Mouse (Mus musculus) spleen, adult 2 months (tissue): Measurements from ENCODE around the gene Zbtb25. TPM values are rescaled to one million over a fixed set of nuclear protein-coding genes. Genes with fewer than 3 reads are reported as not detected.

ENCODE experiments used
- DNase-seq, 2 experiments: peaks; one replicate each; pipeline versions ENCODE4 v3.0.0 to v3.0.0-alpha.2; 2012 to 2021; ENCODE audit warnings: low spot score in 2 of 2, low read depth in 1 of 2
- H3K27ac ChIP-seq: fragments of 200-500 bp; 2 replicates; pipeline ENCODE4 v1.5.1; 2012; ENCODE audit warnings: low read length, inconsistent platforms; ENCODE audit not compliant: insufficient read depth
- H3K27me3 ChIP-seq: fragments of 200-500 bp; 2 replicates; pipeline ENCODE4 v1.6.1; 2012; ENCODE audit warnings: mild to moderate bottlenecking, moderate library complexity, low read length, inconsistent platforms; ENCODE audit not compliant: control insufficient read depth, insufficient read depth
- H3K36me3 ChIP-seq: fragments of 200-500 bp; 2 replicates; pipeline ENCODE4 v1.6.1; 2012; ENCODE audit warnings: mild to moderate bottlenecking, low read length, inconsistent platforms; ENCODE audit not compliant: control insufficient read depth, insufficient read depth
- H3K4me1 ChIP-seq: fragments of 200-500 bp; 2 replicates; pipeline ENCODE4 v1.6.1; 2011; ENCODE audit warnings: inconsistent platforms; ENCODE audit not compliant: control insufficient read depth, insufficient read depth, insufficient read length
- H3K4me3 ChIP-seq: fragments of 200-500 bp; 2 replicates; pipeline ENCODE4 v1.5.1; 2011; ENCODE audit warnings: mild to moderate bottlenecking, inconsistent platforms; ENCODE audit not compliant: insufficient read depth, insufficient read length; ENCODE audit errors: extremely low read depth
- CTCF ChIP-seq: fragments of 200-500 bp; IDR thresholded peaks from 2 replicates; pipeline ENCODE4 v1.5.1; 2011; ENCODE audit warnings: mild to moderate bottlenecking, inconsistent platforms; ENCODE audit not compliant: insufficient read depth, insufficient read length, insufficient replicate concordance; ENCODE audit errors: extremely low read depth
- POLR2A ChIP-seq: fragments of 200-500 bp; IDR thresholded peaks from 2 replicates; pipeline ENCODE4 v1.6.1; 2011; ENCODE audit warnings: low read depth, low read length, inconsistent platforms
- WGBS: fragments of 180-500 bp; shearing (Covaris S2); methylation state at CpG from one replicate; pipeline ENCODE4 v1.1.7; 2018; 5-methylcytosine and 5-hydroxymethylcytosine counted together
- polyA plus RNA-seq: library from polyadenylated mRNA; depleted of rRNA; stranded (reverse); fragments of >200 nt; gene quantifications from 2 replicates; pipeline ENCODE4 v1.2.3, GENCODE M21; 2012

The Zbtb25 gene
- polyA plus RNA-seq, 1 experiment = 7.5 TPM

DNA sequence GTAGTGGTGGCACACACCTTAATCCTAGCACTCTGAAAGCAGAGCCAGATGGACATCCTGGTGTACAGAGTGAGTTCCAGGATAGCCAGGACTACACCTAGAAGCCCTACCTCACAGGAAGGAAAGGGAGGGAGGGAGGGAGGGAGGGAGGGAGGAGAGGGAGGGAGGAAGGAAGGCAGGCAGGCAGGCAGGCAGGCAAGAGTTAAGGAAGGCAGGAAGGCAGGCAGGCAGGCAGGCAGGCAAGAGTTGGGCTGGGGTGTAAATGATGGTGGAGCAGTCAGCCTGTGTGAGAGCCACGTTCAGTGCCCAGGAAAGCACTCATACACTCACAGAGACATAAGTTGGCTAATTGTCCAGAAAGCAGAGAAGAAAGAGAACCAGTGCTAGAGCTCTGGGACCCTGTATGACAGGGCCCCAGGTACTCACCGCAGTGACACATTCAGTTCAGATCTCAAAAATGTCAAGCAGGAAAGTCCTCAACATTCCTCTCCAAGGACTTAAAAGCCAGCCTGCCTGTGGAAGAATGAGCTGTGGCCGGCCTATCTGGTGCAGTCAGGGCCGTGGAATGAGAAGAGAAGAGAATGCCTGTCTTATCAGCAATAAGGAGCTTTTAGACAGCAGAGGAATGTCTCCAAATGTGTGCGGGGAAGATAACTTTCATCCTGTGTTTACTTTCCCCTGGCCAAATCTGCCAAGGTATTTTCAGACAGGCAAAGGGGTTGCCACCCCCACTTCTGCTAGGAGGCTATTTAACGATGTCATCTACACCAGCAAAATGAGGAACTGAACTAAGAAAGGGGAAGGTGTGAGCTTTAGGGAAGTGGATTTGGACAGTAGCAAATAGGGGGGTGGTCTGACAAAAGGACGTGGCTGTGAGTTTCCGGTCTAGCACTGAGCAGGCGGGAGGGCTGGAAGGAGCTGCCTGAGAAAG lies 50.9 kb downstream of the Zbtb25 start:
- WGBS = 18% methylated on average over 9 of the region's 9 CpGs
- H3K4me1 ChIP-seq = peaks cover 8% of the 10 kb centered on the region; the same call in 1 of the 2 replicates

DNA sequence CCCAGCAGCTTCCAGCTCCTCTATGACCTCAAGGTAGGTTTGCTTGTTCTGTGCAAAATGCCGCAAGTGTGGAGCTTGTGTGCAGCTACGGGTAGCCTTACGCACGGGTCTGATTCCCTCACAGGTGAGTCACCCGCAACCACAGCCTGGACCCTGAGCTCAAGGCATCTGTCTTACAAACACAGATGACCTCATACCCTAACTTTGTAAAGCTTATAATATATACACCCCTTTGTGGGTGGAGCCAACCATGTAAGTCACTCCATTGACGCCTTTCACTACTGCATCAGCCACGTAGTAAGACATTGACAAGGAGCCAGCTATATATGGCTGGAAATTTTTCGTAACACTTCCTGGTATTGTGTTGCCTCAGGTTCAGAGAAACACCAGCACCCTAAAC lies 57.5 kb downstream of the Zbtb25 start:
- peaks cover 13% of the 10 kb centered on the region for H3K36me3 ChIP-seq
- DNase-seq = no peak
- no peak overlapping the region for H3K4me3 ChIP-seq
- H3K4me1 ChIP-seq = peaks cover 5% of the 10 kb centered on the region; the same call in 1 of the 2 replicates
- H3K27ac ChIP-seq = no peak overlapping the region
- TF ChIP-seq CTCF (no peak), POLR2A (no peak)
- WGBS = 93% methylated on average over 8 of the region's 8 CpGs
- no peaks in the 10 kb centered on the region for H3K27me3 ChIP-seq

More for the DNA sequence above, 50.9 kb downstream of the Zbtb25 start:
- peaks cover 1% of the 10 kb centered on the region; the same call in 1 of the 2 replicates for H3K36me3 ChIP-seq
- H3K4me3 ChIP-seq = peak overlapping the region; percentile 34; the same call in 1 of the 2 replicates
- H3K27ac ChIP-seq = peak overlapping the region; percentile 82
- TF ChIP-seq CTCF (no peak), POLR2A (no peak)
- no peaks in the 10 kb centered on the region for H3K27me3 ChIP-seq
- DNase-seq = peak; percentile 42 to 62

DNA sequence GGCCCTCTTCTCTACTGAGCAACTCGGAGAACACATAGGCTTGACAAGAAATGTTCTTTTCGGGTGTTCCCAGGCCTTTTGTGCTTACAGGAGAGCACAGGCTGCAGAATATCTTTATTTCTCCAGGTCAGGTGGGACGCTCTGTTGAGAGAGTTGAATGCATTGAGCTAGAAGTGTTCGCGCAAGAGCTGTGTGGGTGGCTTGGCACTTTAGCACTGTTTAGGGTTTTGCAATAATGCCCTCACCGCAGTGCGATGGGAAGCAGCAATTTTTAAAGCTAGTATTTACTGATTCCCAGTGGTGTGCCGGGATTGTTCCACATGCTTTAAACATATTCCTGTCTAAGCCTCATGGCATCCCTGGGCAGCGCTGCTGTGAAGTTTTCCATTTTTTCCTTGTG lies 58.2 kb downstream of the Zbtb25 start:
- TF ChIP-seq POLR2A = no peak
- TF ChIP-seq CTCF = no peak
- no peak overlapping the region for H3K27ac ChIP-seq
- no peak for DNase-seq
- 95% methylated on average over 9 of the region's 9 CpGs for WGBS
- H3K4me3 ChIP-seq = no peak overlapping the region
- no peaks in the 10 kb centered on the region for H3K27me3 ChIP-seq
- peaks cover 5% of the 10 kb centered on the region; the same call in 1 of the 2 replicates for H3K4me1 ChIP-seq
- peaks cover 13% of the 10 kb centered on the region for H3K36me3 ChIP-seq

DNA sequence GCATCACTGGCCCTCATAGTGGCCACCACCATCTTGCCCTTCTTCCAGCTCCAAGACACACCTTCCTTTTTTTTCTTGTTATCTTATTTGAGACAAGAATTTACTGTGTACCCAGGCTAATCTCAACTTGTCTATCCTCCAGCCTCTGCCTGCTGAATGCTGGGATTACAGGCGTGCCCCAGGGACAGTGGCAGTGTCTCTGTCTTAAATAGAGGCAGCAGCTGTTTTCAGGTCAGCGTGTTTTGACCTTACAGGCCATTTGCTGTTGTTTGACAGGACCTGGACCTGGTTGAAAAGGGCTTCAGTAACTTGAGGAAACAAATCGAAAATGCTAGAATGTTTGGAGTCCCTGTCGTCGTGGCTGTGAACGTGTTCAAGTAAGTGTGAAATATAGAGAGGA lies 58.8 kb downstream of the Zbtb25 start:
- H3K27ac ChIP-seq = no peak overlapping the region
- no peak overlapping the region for H3K4me3 ChIP-seq
- H3K27me3 ChIP-seq = no peaks in the 10 kb centered on the region
- TF ChIP-seq CTCF (no peak), POLR2A (no peak)
- peaks cover 13% of the 10 kb centered on the region for H3K36me3 ChIP-seq
- WGBS = 93% methylated on average over 6 of the region's 6 CpGs
- DNase-seq = no peak
- peaks cover 5% of the 10 kb centered on the region; the same call in 1 of the 2 replicates for H3K4me1 ChIP-seq

DNA sequence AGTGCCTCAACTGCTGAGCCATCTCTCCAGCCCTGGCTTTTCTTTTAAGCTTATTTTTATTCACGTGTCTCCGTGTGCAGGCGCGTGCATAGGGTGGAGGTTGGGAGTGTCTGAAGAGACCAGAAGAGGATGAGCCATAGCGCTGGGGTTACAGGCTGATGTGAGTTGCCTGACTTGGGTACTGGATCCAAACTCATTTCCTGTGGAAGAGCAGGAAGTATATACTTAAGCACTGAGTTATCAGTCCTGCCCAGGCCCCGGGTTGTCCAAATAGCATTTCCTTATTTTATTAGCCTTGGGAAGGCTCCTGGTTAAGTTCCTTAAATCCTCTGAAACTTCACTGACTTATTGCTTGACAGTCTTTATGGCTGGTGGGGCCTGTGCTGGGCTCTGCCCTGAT lies 59.4 kb downstream of the Zbtb25 start:
- H3K4me3 ChIP-seq = no peak overlapping the region
- TF ChIP-seq CTCF = no peak
- TF ChIP-seq POLR2A = no peak
- peaks cover 5% of the 10 kb centered on the region; the same call in 1 of the 2 replicates for H3K4me1 ChIP-seq

DNA sequence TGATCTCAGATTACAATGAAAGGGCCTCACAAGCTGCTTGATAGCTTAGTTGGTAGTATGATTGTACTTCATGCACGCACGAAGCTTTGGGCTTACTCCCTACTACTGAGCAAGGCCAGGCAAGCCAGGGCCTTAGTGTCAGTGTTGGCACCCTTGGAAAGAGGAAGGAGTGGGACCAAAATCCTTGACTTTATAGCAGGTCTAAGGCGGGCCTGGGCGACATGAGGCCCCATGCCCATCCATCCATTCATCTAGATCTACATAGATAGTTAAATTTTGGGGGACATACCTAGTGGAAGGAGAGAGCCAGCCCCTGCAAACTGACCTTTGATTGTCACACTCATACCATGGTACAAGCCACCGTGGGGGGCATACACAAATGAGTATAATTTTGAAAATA lies 61.0 kb downstream of the Zbtb25 start:
- Histone ChIP-seq H3K4me1 (peaks cover 5% of the 10 kb centered on the region; the same call in 1 of the 2 replicates), H3K27me3 (no peaks in the 10 kb centered on the region), H3K4me3 (no peak overlapping the region), H3K27ac (peak overlapping the region; percentile 82), H3K36me3 (peaks cover 19% of the 10 kb centered on the region)
- 81% methylated on average over 5 of the region's 5 CpGs for WGBS
- DNase-seq = no peak
- TF ChIP-seq CTCF (no peak), POLR2A (no peak)

More for the DNA sequence above, 59.4 kb downstream of the Zbtb25 start:
- Histone ChIP-seq H3K27ac (no peak overlapping the region), H3K36me3 (peaks cover 12% of the 10 kb centered on the region), H3K27me3 (no peaks in the 10 kb centered on the region)
- WGBS = 82% methylated on average over 6 of the region's 6 CpGs
- DNase-seq = no peak

DNA sequence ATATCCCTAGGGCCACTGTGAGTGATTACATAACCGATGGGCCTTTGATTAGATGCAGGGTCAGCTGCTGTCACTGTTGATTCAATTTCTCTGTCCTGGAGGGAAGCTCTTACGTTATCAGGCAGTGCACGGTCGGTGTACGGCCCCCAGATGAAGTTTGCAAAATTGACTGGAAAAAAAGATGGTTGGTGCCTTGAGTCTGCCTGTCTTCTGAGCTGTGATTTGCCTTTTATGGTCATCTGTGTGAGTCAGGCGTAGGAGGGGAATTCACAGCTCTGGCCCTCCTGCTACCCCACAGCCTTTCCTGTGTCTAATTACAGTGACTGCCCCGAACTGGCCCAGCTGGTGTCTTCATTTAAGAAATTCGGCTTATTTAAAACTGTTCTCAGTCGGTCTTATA lies 61.4 kb downstream of the Zbtb25 start:
- Histone ChIP-seq H3K4me1 (peaks cover 5% of the 10 kb centered on the region; the same call in 1 of the 2 replicates), H3K4me3 (no peak overlapping the region)
- WGBS = 71% methylated on average over 9 of the region's 9 CpGs

More for the DNA sequence above, 61.4 kb downstream of the Zbtb25 start:
- peaks cover 15% of the 10 kb centered on the region; the same call in 1 of the 2 replicates for H3K36me3 ChIP-seq
- TF ChIP-seq POLR2A = no peak
- no peak for TF ChIP-seq CTCF
- peak overlapping the region; percentile 82; the same call in 1 of the 2 replicates for H3K27ac ChIP-seq
- H3K27me3 ChIP-seq = no peaks in the 10 kb centered on the region
- DNase-seq = peak; percentile 8 to 14
